Mouse (Mus musculus) stomach, postnatal 0 days (tissue): ENCODE results near the gene Cptp. TPM values are rescaled to one million over a fixed set of nuclear protein-coding genes. Genes with fewer than 3 reads are reported as not detected.

Experiments used
- ATAC-seq: fragments of 200-750 bp; cut with Nextera tagmentation; 2 replicates; pipeline ENCODE4 v1.8.0; 2017; ENCODE audit not compliant: low FRiP score, low TSS enrichment
- DNase-seq: peaks from one replicate; pipeline ENCODE4 v3.0.0-alpha.2; 2016; ENCODE audit warnings: low spot score
- H3K27ac ChIP-seq: fragments of 300-500 bp; sonication (generic); replicated peaks from 2 replicates; pipeline ENCODE4 v1.5.1; 2014; ENCODE audit warnings: mild to moderate bottlenecking, control low read depth
- H3K27me3 ChIP-seq: fragments of 300-500 bp; sonication (generic); 2 replicates; pipeline ENCODE4 v1.6.1; 2014; ENCODE audit warnings: low read length; ENCODE audit not compliant: control insufficient read depth, insufficient read depth
- H3K36me3 ChIP-seq: fragments of 300-500 bp; sonication (generic); 2 replicates; pipeline ENCODE4 v1.6.1; 2014; ENCODE audit warnings: low read length, mixed read lengths; ENCODE audit not compliant: control insufficient read depth, insufficient read depth
- H3K4me1 ChIP-seq: fragments of 300-500 bp; sonication (generic); replicated peaks from 2 replicates; pipeline ENCODE4 v1.6.1; 2014; ENCODE audit warnings: antibody characterized with exemption; ENCODE audit not compliant: control insufficient read depth, insufficient read depth
- H3K4me2 ChIP-seq: fragments of 300-500 bp; sonication (generic); replicated peaks from 2 replicates; pipeline ENCODE4 v1.6.1; 2014; ENCODE audit warnings: low read depth, mild to moderate bottlenecking, control low read depth, moderate library complexity
- H3K4me3 ChIP-seq: fragments of 300-500 bp; sonication (generic); 2 replicates; pipeline ENCODE4 v1.5.1; 2014; ENCODE audit warnings: low read depth, low read length, control low read depth
- H3K9ac ChIP-seq: fragments of 300-500 bp; sonication (generic); 2 replicates; pipeline ENCODE4 v1.6.1; 2014; ENCODE audit warnings: mild to moderate bottlenecking, low read length, control low read depth, mixed read lengths
- H3K9me3 ChIP-seq: fragments of 300-500 bp; sonication (generic); 2 replicates; pipeline ENCODE4 v1.6.1; 2016; ENCODE audit warnings: low read length; ENCODE audit not compliant: control insufficient read depth
- CTCF ChIP-seq: IDR thresholded peaks from 2 replicates; pipeline ENCODE4 v1.5.1; 2016; ENCODE audit warnings: antibody characterized with exemption, low read depth, mild to moderate bottlenecking, moderate library complexity
- EP300 ChIP-seq: optimal IDR thresholded peaks from 2 replicates; pipeline ENCODE3; 2016; ENCODE audit warnings: antibody characterized with exemption
- WGBS: fragments of 180-500 bp; shearing (Covaris S2); extraction: QIAGEN DNeasy Blood & Tissue Kit; methylation state at CpG from one replicate; pipeline ENCODE4 v1.1.7; 2014; 5-methylcytosine and 5-hydroxymethylcytosine counted together
- polyA plus RNA-seq: library from polyadenylated mRNA; unstranded; fragments of >200 nt; fragmentation: Nextera tagmentation; extraction: Ambion mirVana; gene quantifications from 2 replicates; pipeline ENCODE4 v1.2.1, GENCODE M21; 2015

Gene Cptp
- polyA plus RNA-seq, 1 experiment from 2014 or later = 25.0 TPM

GRCm38 (mm10) chr4:155838187-155839153, 30.8 kb downstream of the Cptp start:
- Histone ChIP-seq H3K4me3 (no peak overlapping the region; the same call in 1 of the 2 replicates), H3K27ac (peak overlapping the region; percentile 97), H3K9ac (0 out of 2 replicates have a peak overlapping the region, but pooled peaks have one; percentile 31), H3K27me3 (no peaks in the 10 kb centered on the region), H3K4me1 (0 out of 2 replicates have a peak, but pooled peaks cover 3% of the 10 kb centered on the region), H3K4me2 (peak overlapping the region; percentile 97), H3K36me3 (peaks cover 4% of the 10 kb centered on the region; the same call in 1 of the 2 replicates), H3K9me3 (no peaks in the 10 kb centered on the region)
- no peak for TF ChIP-seq CTCF
- TF ChIP-seq EP300 = no peak
- DNase-seq (no peak), ATAC-seq (peak; percentile 6; the same call in 1 of the 2 replicates)
- WGBS = 32% methylated on average over 8 of the region's 8 CpGs

- TF ChIP-seq CTCF = no peak
- no peak for TF ChIP-seq EP300
- H3K4me2 ChIP-seq = peak overlapping the region; percentile 18
- no peaks in the 10 kb centered on the region for H3K36me3 ChIP-seq
- H3K9ac ChIP-seq = no peak overlapping the region
- WGBS = 56% methylated on average over 11 of the region's 11 CpGs
- DNase-seq = no peak
- no peaks in the 10 kb centered on the region for H3K9me3 ChIP-seq
- no peak for ATAC-seq
- H3K4me3 ChIP-seq = no peak overlapping the region
- no peaks in the 10 kb centered on the region for H3K27me3 ChIP-seq
- H3K27ac ChIP-seq = peak overlapping the region; percentile 97
- 0 out of 2 replicates have a peak, but pooled peaks cover 3% of the 10 kb centered on the region for H3K4me1 ChIP-seq
These were observed 31.7 kb downstream of the Cptp start for GRCm38 (mm10) chr4:155837404-155838010.

- WGBS = 7% methylated on average over 2 of the region's 2 CpGs
These were observed 35.4 kb downstream of the Cptp start for GRCm38 (mm10) chr4:155833836-155834235.

GRCm38 (mm10) chr4:155833234-155833633, 36.0 kb downstream of the Cptp start:
- 79% methylated on average over 4 of the region's 4 CpGs for WGBS
- no peak overlapping the region for H3K27ac ChIP-seq
- no peak overlapping the region for H3K4me2 ChIP-seq

More at GRCm38 (mm10) chr4:155833836-155834235, 35.4 kb downstream of the Cptp start:
- Histone ChIP-seq H3K4me1 (no peaks in the 10 kb centered on the region), H3K4me3 (no peak overlapping the region), H3K36me3 (no peaks in the 10 kb centered on the region), H3K27ac (peak overlapping the region; percentile 81), H3K4me2 (no peak overlapping the region), H3K9ac (no peak overlapping the region), H3K9me3 (no peaks in the 10 kb centered on the region), H3K27me3 (no peaks in the 10 kb centered on the region)
- TF ChIP-seq CTCF = peak; percentile 86
- peak; percentile 20 for TF ChIP-seq EP300
- peak; percentile 80 for DNase-seq
- ATAC-seq = peak; percentile 8; the same call in 1 of the 2 replicates

DNA sequence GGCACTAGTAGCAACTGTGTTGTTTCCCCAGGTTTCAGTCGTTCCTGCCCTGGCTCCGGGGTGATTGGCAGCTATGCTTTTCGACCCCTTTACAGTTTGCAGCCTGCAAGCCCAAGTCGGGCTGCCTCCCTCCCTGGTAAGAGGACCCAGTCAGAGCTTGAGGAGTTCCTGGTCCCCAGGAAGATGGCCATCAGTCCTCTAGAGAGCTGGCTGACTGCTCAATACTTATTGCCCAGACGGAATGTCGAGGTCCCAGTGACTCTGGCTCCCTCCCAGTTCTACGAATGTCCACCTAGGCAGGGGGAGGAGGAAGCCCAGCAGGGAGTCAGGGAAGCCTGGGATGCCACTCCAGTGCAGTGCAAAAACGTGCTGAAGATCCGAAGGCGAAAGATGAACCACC, 36.9 kb downstream of the Cptp start:
- Histone ChIP-seq H3K4me2 (peak overlapping the region; percentile 93), H3K9me3 (no peaks in the 10 kb centered on the region), H3K9ac (peak overlapping the region; percentile 85), H3K27ac (peak overlapping the region; percentile 85; the same call in 1 of the 2 replicates), H3K4me1 (no peaks in the 10 kb centered on the region), H3K4me3 (peak overlapping the region; percentile 78), H3K36me3 (no peaks in the 10 kb centered on the region), H3K27me3 (no peaks in the 10 kb centered on the region)
- WGBS = 54% methylated on average over 10 of the region's 10 CpGs
- DNase-seq = no peak
- TF ChIP-seq EP300 (no peak), CTCF (no peak)
- no peak for ATAC-seq

More at GRCm38 (mm10) chr4:155833234-155833633, 36.0 kb downstream of the Cptp start:
- ATAC-seq (no peak), DNase-seq (no peak)
- Histone ChIP-seq H3K4me1 (no peaks in the 10 kb centered on the region), H3K9ac (no peak overlapping the region), H3K4me3 (no peak overlapping the region), H3K9me3 (no peaks in the 10 kb centered on the region), H3K36me3 (no peaks in the 10 kb centered on the region), H3K27me3 (no peaks in the 10 kb centered on the region)
- TF ChIP-seq EP300 (no peak), CTCF (no peak)
